Mouse (Mus musculus) liver, embryonic 14.5 days (tissue): ENCODE data around the gene Kcna2.

Experiments
- CTCF ChIP-seq: IDR thresholded peaks from 2 replicates; pipeline ENCODE4 v1.5.1; 2016; ENCODE audit warnings: antibody characterized with exemption, low read depth, control low read depth
- EP300 ChIP-seq: IDR thresholded peaks from 2 replicates; pipeline ENCODE4 v1.6.1; 2016; ENCODE audit warnings: antibody characterized with exemption, low read depth

GRCm38 (mm10) chr3:107127667-107128066, 26.7 kb downstream of the Kcna2 start:
- no peak for TF ChIP-seq CTCF
- TF ChIP-seq EP300: no peak
